ENCODE assay signal across 20 mouse cellular contexts in genomic region chr10:17038259-17039043, GRCm38 (mm10).
DNase-seq lines count a peak whose midpoint lies in the region; ATAC-seq lines count a peak whose summit lies in the region.
"Had no signal": no experiment of that assay in that cellular context is flagged by ENCODE, and none has a peak within 500 bp of the region (broad histone marks: within the 10 kb centered on the region; RNA-seq: fewer than 3 reads in every experiment).

No protein-coding gene starts in this region.

- peak; percentile 82 for DNase-seq in heart, adult 11 months
- no peak for DNase-seq in heart, postnatal 36 days
- DNase-seq in 3T3-L1 (ENCODE audit: low read depth, low spot score), result peak; percentile 76
- DNase-seq in MEL-GATA-1-ER (ENCODE audit: extremely low read depth, low read depth), result peak; percentile 26
- no peak for DNase-seq in thymus, postnatal 10 days (ENCODE audit: low spot score in 2 of 2)
- no peak for DNase-seq in thymus, postnatal 25 days
- DNase-seq in frontal cortex, postnatal 10 days (ENCODE audit: low spot score in 2 of 2), result no peak
- DNase-seq: adrenal gland, postnatal 25 days; B cell, adult 2 months; cerebellum, adult 18-20 months; gastrocnemius, adult 2 months; heart, postnatal 4 days; kidney, postnatal 4 days; lung, adult 18-20 months; lung, postnatal 14 days; right cerebral cortex, adult 18-20 months; thymus, postnatal 4 days had no signal

- intact Hi-C loops in heart, postnatal 36 days (cut with DNase I), result no loop called here

- ATAC-seq in megakaryocyte progenitor cell, adult 5-6 weeks (replicated peaks; ENCODE audit: poor library complexity), result 0 out of 2 replicates have a peak, but pooled peaks have one; percentile 6
- ATAC-seq: hindbrain, embryonic 16.5 days; intestine, embryonic 16.5 days had no signal

Comparison
In these comparisons a context has a peak if more than half of its experiments do, and no peak if none do; other contexts are left out.
1. DNase-seq: peak in heart, adult 11 months (single experiment), 3T3-L1 (single experiment) and MEL-GATA-1-ER (single experiment); none in heart, postnatal 36 days (0 of 2), thymus, postnatal 10 days (0 of 2), thymus, postnatal 25 days (single experiment) and frontal cortex, postnatal 10 days (0 of 2).